Mouse (Mus musculus) forebrain, embryonic 14.5 days (tissue): ENCODE measurements around the gene Plscr2. TPM values are rescaled to one million over a fixed set of nuclear protein-coding genes. Genes with fewer than 3 reads are reported as not detected.
A peak's percentile ranks its signal among the peaks of the same experiment; 100 is the strongest.

Experiments
- ATAC-seq: fragments of 200-750 bp; cut with Nextera tagmentation; 2 replicates; pipeline ENCODE4 v1.8.0; 2017; ENCODE audit warnings: mild to moderate bottlenecking, moderate library complexity
- DNase-seq: peaks from one replicate; pipeline ENCODE4 v3.0.0-alpha.2; 2015; ENCODE audit warnings: low spot score
- H3K27ac ChIP-seq: fragments of 300-500 bp; sonication (generic); 2 replicates; pipeline ENCODE4 v1.5.1; 2014; ENCODE audit warnings: low read depth, mild to moderate bottlenecking, control low read depth, low read length, moderate library complexity
- H3K27me3 ChIP-seq: fragments of 300-500 bp; sonication (generic); replicated peaks from 2 replicates; pipeline ENCODE4 v1.6.1; 2014; ENCODE audit warnings: low read length, control low read depth, mixed read lengths; ENCODE audit not compliant: control insufficient read depth, insufficient read depth
- H3K36me3 ChIP-seq: fragments of 300-500 bp; sonication (generic); 2 replicates; pipeline ENCODE4 v1.6.1; 2014; ENCODE audit warnings: low read length, control low read depth; ENCODE audit not compliant: control insufficient read depth, insufficient read depth
- H3K4me1 ChIP-seq: fragments of 300-500 bp; sonication (generic); 2 replicates; pipeline ENCODE4 v1.6.1; 2014; ENCODE audit warnings: antibody characterized with exemption, low read length, control low read depth; ENCODE audit not compliant: control insufficient read depth, insufficient read depth
- H3K4me2 ChIP-seq: fragments of 300-500 bp; sonication (generic); 2 replicates; pipeline ENCODE4 v1.6.1; 2014; ENCODE audit warnings: mild to moderate bottlenecking, control low read depth, low read length
- H3K4me3 ChIP-seq: fragments of 300-500 bp; sonication (generic); 2 replicates; pipeline ENCODE4 v1.5.1; 2014; ENCODE audit warnings: low read depth, low read length, control low read depth
- H3K9ac ChIP-seq: fragments of 300-500 bp; sonication (generic); 2 replicates; pipeline ENCODE4 v1.6.1; 2014; ENCODE audit warnings: mild to moderate bottlenecking, low read length, control low read depth, moderate library complexity
- H3K9me3 ChIP-seq: fragments of 300-500 bp; sonication (generic); replicated peaks from 2 replicates; pipeline ENCODE4 v1.6.1; 2016; ENCODE audit warnings: low read length, control low read depth, mixed read lengths; ENCODE audit not compliant: control insufficient read depth
- WGBS: fragments of 180-500 bp; shearing (Covaris S2); extraction: QIAGEN DNeasy Blood & Tissue Kit; methylation state at CpG from one replicate; pipeline ENCODE4 v1.1.7; 2014; 5-methylcytosine and 5-hydroxymethylcytosine counted together
- polyA plus RNA-seq: library from polyadenylated mRNA; unstranded; fragments of >200 nt; fragmentation: Nextera tagmentation; extraction: Ambion mirVana; gene quantifications from 2 replicates; pipeline ENCODE4 v1.2.1, GENCODE M21; 2014

Plscr2 gene
- polyA plus RNA-seq = 0.46 and 0.93 TPM in 2 replicates

DNA sequence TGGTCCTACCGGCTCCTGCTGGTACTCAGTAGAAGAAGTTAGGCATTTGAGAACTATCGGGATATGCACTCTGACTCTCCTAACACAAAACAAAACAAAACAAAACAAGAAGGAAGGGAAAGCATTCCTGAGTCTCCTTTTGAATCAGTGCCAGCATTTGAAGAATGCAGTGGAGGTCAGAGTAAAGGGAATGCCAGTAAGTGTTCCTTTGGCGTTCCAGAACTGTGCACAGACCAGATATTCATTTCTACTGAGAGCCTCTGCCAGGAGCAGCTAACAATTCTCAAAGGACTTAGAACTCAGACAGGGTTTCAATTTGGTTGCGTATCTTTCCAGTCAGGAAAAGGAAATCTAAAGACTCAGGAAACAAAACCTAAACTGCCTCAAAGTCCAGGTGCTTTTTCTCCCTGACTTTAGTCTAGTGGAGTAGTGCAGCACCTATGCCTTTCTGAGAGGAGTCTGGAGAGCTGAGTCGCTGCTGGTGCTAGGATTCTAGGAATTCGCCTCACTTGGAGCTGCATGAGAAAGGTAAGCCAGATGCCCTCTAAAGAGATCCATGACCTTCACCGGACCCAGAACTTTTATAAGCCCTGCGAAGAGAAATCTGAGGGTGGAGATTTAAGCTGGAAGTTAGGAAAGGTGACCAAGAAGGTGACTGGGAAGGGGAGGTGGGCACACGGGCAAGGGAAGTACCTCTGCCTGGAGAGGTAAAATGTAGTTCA, at the start of gene Plscr2:
Gene Plscr2 (plus strand): TSS at position 117 of the 722 bp plus-strand sequence.
- Histone ChIP-seq H3K4me2 (no peak within 1 kb of the TSS), H3K27ac (no peak within 1 kb of the TSS), H3K27me3 (no peaks in the 10 kb centered on the region), H3K36me3 (no peaks in the 10 kb centered on the region), H3K9ac (no peak within 1 kb of the TSS), H3K9me3 (no peaks in the 10 kb centered on the region), H3K4me3 (no peak within 1 kb of the TSS), H3K4me1 (no peaks in the 10 kb centered on the region)
- ATAC-seq (no peak), DNase-seq (peak; percentile 6)
- 77% methylated on average over 9 of the region's 9 CpGs for WGBS

DNA sequence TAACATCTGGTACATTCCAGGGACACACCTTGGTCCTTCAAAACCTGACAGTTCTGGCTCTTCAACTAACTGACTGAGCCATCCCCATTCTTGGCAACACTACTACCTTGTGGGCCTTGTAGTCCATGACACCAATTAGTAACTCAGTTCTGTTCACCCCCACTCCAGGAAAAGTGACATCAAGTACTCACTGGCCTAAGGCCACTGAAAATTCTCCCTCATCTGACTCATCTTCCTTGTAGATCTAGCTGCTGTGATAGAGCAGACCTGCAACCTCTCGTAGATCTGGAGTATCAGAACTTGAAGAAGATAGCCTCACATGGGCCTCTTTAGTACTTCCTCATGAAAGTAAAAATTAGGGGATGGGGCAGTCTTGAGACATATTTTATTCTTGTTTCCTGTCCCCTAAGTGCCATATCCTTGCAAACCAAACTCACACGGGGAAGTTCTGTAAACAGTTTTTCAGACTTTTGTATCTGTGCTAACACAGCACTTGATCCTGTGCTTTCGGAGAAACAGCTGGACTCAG, 49.2 kb upstream of the Plscr2 start:
- H3K36me3 ChIP-seq = no peaks in the 10 kb centered on the region
- no peak overlapping the region for H3K4me2 ChIP-seq
- 88% methylated on average over 3 of the region's 3 CpGs for WGBS
- DNase-seq (no peak), ATAC-seq (no peak)
- no peak overlapping the region for H3K9ac ChIP-seq
- H3K27ac ChIP-seq = no peak overlapping the region
- H3K27me3 ChIP-seq = no peaks in the 10 kb centered on the region
- no peak overlapping the region for H3K4me3 ChIP-seq
- no peaks in the 10 kb centered on the region for H3K9me3 ChIP-seq
- H3K4me1 ChIP-seq = no peaks in the 10 kb centered on the region

DNA sequence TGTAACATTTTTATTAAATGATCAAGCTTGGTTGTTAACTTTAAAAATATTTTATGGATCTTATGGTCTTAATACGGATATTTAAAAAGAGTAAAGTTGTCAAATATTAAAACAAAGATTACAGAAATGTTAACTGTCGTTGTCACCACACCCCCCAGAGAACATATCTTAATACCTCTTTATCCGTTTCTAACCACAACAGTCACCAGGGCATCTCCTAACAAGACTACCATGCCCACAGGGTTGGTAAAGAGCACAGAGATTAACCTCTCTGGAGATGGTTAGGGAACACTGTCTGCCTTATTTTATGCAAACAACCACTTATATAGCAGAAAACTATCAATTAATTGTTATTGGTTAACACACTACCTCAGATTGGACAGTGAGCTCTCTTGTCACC, 48.6 kb upstream of the Plscr2 start:
- H3K36me3 ChIP-seq = no peaks in the 10 kb centered on the region
- no peaks in the 10 kb centered on the region for H3K27me3 ChIP-seq
- DNase-seq = no peak
- WGBS = 88% methylated on average over 3 of the region's 3 CpGs
- H3K27ac ChIP-seq = no peak overlapping the region
- no peaks in the 10 kb centered on the region for H3K9me3 ChIP-seq
- H3K9ac ChIP-seq = no peak overlapping the region
- no peaks in the 10 kb centered on the region for H3K4me1 ChIP-seq
- H3K4me2 ChIP-seq = no peak overlapping the region
- H3K4me3 ChIP-seq = no peak overlapping the region
- no peak for ATAC-seq

DNA sequence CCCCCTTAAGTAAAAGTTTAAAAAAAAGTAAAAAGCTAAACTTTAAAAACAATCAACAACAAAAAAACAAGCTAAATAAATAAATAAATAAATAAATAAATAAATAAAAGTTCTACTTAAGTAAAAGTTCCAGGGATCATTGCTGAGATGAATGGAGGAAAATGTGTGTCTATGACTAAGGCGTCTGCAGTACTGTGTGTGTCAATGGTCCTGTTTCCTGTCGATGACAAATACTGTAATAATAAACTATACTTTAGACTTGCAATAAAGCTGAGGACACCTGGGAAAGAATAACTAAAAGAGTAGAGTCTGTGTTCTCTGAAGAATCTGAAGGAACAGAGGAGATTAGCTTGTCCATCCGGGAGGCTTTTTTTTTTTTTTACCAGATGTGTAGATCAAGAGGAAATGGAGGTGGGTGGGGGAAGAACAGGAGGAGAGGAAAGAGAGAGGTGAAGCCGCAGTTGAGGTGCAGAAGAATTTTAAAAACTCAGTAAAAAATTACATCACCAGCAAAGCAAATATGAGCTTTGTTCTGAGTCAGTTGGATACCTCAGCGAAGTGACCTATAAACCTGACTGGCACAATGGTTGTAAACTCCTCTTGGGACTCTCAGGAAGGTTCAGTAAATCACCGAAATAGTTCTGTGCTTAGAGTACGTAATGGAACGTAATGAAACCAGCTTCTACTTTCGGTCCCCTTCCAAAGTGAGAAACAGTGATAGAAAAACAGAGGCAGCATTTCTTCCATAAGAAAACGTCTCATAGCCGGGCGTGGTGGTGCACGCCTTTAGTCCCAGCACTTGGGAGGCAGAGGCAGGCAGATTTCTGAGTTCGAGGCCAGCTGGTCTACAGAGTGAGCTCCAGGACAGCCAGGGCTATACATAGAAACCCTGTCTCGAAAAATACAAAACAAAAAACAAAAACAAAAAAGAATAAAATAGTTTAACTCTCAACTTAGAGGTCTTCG, 46.3 kb upstream of the Plscr2 start:
- no peaks in the 10 kb centered on the region for H3K36me3 ChIP-seq
- no peak overlapping the region for H3K27ac ChIP-seq
- no peaks in the 10 kb centered on the region for H3K9me3 ChIP-seq
- ATAC-seq (no peak), DNase-seq (no peak)
- H3K27me3 ChIP-seq = no peaks in the 10 kb centered on the region
- no peaks in the 10 kb centered on the region for H3K4me1 ChIP-seq
- no peak overlapping the region for H3K4me3 ChIP-seq
- WGBS = 92% methylated on average over 16 of the region's 16 CpGs
- H3K9ac ChIP-seq = no peak overlapping the region
- H3K4me2 ChIP-seq = no peak overlapping the region

DNA sequence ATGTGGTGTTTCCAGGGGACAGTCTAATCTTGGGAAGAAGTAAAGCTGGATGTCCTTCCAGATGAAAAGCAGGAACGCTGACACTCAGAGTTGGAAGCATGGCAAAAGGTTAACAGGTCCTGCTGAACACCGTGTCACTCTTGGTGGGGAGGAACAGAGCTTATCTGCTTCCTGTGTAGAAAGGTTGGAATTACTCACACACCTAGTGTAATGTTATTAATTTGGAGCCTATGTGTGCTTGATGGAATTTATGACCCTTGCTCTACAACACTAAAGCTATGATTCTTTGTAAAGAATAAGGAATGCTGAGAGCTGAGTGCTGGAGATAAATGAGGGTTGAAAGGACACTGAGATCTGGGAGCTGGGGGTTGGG, 45.6 kb upstream of the Plscr2 start:
- Histone ChIP-seq H3K27ac (no peak overlapping the region), H3K36me3 (no peaks in the 10 kb centered on the region), H3K9ac (no peak overlapping the region), H3K4me1 (no peaks in the 10 kb centered on the region), H3K27me3 (no peaks in the 10 kb centered on the region), H3K9me3 (no peaks in the 10 kb centered on the region), H3K4me2 (no peak overlapping the region), H3K4me3 (no peak overlapping the region)
- ATAC-seq (no peak), DNase-seq (no peak)
- 90% methylated on average over 2 of the region's 2 CpGs for WGBS

DNA sequence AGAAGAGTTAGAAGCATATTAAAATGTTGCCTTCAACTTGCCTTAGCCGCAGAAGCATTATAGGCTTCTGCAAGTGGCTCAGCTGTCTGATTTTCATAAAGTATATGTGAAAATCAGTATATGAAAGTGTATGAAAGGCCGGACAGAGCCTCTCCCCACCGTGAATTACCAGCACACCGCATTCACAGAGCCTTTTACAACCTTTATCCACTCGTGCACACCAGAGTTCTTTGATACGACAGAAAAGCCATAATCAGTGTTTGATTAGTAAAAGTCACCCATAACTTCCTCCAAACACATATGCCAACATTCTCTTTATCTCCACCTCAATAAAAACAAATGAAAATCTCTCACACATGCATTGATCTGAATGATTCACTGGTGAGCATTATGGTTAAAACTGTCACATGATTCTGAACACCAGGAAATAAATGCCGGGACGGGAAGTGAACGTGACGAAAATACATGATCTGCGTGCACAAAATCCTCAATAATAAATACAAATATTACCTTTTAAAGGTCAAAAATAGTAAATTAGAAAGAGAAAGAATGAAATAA, 40.4 kb upstream of the Plscr2 start:
- WGBS = 88% methylated on average over 11 of the region's 11 CpGs
- Histone ChIP-seq H3K4me3 (no peak overlapping the region), H3K36me3 (no peaks in the 10 kb centered on the region), H3K27ac (no peak overlapping the region), H3K9me3 (no peaks in the 10 kb centered on the region), H3K9ac (no peak overlapping the region), H3K27me3 (no peaks in the 10 kb centered on the region), H3K4me1 (no peaks in the 10 kb centered on the region), H3K4me2 (no peak overlapping the region)
- ATAC-seq = no peak
- no peak for DNase-seq

DNA sequence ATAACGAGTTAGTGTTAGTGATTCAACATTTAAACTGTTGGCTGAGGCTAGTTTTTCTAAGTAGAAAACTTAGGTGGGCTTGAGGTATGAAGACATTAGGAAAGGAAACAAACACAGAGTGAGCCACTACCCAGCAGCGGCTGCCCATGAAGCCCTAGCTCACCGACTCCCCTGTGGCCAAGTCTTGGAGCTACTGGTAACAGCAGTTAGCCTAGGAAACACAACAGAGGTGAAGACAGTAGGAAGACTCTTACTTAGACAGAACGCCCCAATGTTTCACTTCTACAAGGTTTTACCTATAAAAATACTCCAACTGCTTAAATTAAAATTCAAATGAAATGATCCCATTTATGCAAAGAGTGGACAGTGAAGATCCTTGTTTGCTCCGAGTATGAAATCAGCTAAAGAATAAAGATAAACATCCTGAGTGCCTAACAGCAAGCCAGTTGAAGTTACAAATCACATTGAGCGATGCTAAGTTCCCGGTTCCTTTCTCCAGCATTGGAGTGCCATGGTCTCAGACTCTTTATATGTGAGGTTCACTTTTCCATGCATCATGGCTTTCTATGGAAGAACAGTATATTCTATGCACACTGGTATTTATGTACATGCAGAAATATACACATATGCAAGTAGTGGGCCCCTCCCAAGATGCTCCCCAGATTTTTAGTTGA, 26.5 kb upstream of the Plscr2 start:
- no peak for DNase-seq
- H3K4me3 ChIP-seq = no peak overlapping the region
- H3K36me3 ChIP-seq = no peaks in the 10 kb centered on the region
- H3K27ac ChIP-seq = no peak overlapping the region
- WGBS = 80% methylated on average over 7 of the region's 7 CpGs
- no peak overlapping the region for H3K4me2 ChIP-seq
- H3K27me3 ChIP-seq = no peaks in the 10 kb centered on the region
- no peak for ATAC-seq
- H3K9me3 ChIP-seq = no peaks in the 10 kb centered on the region
- H3K4me1 ChIP-seq = peaks cover 3% of the 10 kb centered on the region; the same call in 1 of the 2 replicates
- H3K9ac ChIP-seq = no peak overlapping the region

DNA sequence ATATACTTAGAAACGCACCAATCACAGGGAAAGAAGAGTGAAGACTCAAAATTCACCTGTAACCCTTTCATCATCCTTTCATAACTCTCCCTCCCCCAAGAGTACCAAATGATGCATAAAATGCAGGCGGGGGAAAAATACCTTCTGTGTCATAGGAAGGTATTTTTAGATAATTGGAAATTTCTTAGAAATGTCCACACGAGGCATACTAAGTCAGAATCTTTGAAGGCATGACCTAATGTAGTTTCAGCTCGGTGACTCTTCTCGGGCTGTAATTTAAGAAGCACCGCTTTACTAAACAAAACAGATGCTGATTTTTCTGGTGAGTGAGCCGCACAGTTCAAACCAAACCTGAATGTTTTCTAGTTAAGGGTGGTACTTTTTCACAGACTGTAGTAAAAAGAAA, 26.0 kb upstream of the Plscr2 start, which contains the start of gene Plscr1:
Gene Plscr1 (plus strand): TSS at position 304 of the 406 bp plus-strand sequence.
- peak within 1 kb of the TSS; percentile 75 for H3K9ac ChIP-seq
- ATAC-seq (no peak), DNase-seq (peak; percentile 3)
- no peaks in the 10 kb centered on the region for H3K36me3 ChIP-seq
- peak within 1 kb of the TSS; percentile 55 for H3K27ac ChIP-seq
- H3K4me2 ChIP-seq = peak within 1 kb of the TSS; percentile 81
- peak within 1 kb of the TSS; percentile 56 for H3K4me3 ChIP-seq
- peaks cover 3% of the 10 kb centered on the region; the same call in 1 of the 2 replicates for H3K4me1 ChIP-seq
- WGBS = 33% methylated on average over 7 of the region's 7 CpGs
- no peaks in the 10 kb centered on the region for H3K9me3 ChIP-seq
- H3K27me3 ChIP-seq = no peaks in the 10 kb centered on the region
